Mouse (Mus musculus): Measurements from ENCODE around the gene Fam129b. TPM values are rescaled to one million over a fixed set of nuclear protein-coding genes. Genes with fewer than 3 reads are reported as not detected.
"Not testable (repeated sequence)": the region's sequence is repeated elsewhere in the genome, so short reads cannot be mapped to it uniquely, and the experiment has no call there.

The Fam129b gene
- 10 to 100 TPM; 21.8 to 39.3 (median 32.1) TPM for total RNA-seq (2022)

GRCm38 (mm10) chr2:32875675-32876489 lies at the start of gene Fam129b:
Gene Fam129b (plus strand): TSS chr2:32876114.
- peak in 1 of 2 experiments; percentile 48 for DNase-seq (ENCODE audit: low spot score in 2 of 2)

- no peak for DNase-seq (ENCODE audit: low spot score in 2 of 2)
These were observed 46.8 kb upstream of the Fam129b start for GRCm38 (mm10) chr2:32828979-32829676.

GRCm38 (mm10) chr2:32834496-32834895 lies 41.4 kb upstream of the Fam129b start:
- no peak for DNase-seq (ENCODE audit: low spot score in 2 of 2)

GRCm38 (mm10) chr2:32835588-32835987 lies 40.3 kb upstream of the Fam129b start:
- DNase-seq (ENCODE audit: low spot score in 2 of 2) = no peak

- no peak for DNase-seq (ENCODE audit: low spot score in 2 of 2)
These were observed 37.6 kb upstream of the Fam129b start for GRCm38 (mm10) chr2:32838147-32838884.

- DNase-seq (ENCODE audit: low spot score in 2 of 2) = no peak
These were observed 36.7 kb upstream of the Fam129b start for GRCm38 (mm10) chr2:32839261-32839660.

GRCm38 (mm10) chr2:32841099-32841498 lies 34.8 kb upstream of the Fam129b start:
- no peak for DNase-seq (ENCODE audit: low spot score in 2 of 2)

- no peak for DNase-seq (ENCODE audit: low spot score in 2 of 2)
These were observed 33.4 kb upstream of the Fam129b start for GRCm38 (mm10) chr2:32842558-32842957.

GRCm38 (mm10) chr2:32845572-32846100 lies 30.3 kb upstream of the Fam129b start:
- no peak for DNase-seq (ENCODE audit: low spot score in 2 of 2)

GRCm38 (mm10) chr2:32846101-32846804 lies 29.7 kb upstream of the Fam129b start:
- DNase-seq (ENCODE audit: low spot score in 2 of 2) = peak; percentile 53 to 63

- peak; percentile 71 to 82 for DNase-seq (ENCODE audit: low spot score in 2 of 2)
These were observed 29.0 kb upstream of the Fam129b start, which contains the start of gene Stxbp1 for GRCm38 (mm10) chr2:32846805-32847467. Gene Stxbp1 (minus strand): TSS chr2:32847245.

GRCm38 (mm10) chr2:32847468-32847821 lies 28.5 kb upstream of the Fam129b start:
- no peak for DNase-seq (ENCODE audit: low spot score in 2 of 2)

- peak; percentile 55 to 69 for DNase-seq (ENCODE audit: low spot score in 2 of 2)
These were observed 23.8 kb upstream of the Fam129b start for GRCm38 (mm10) chr2:32852156-32852555.

- DNase-seq (ENCODE audit: low spot score in 2 of 2) = not testable (repeated sequence)
These were observed 22.2 kb upstream of the Fam129b start for GRCm38 (mm10) chr2:32853716-32854115.

GRCm38 (mm10) chr2:32854206-32854605 lies 21.7 kb upstream of the Fam129b start:
- DNase-seq (ENCODE audit: low spot score in 2 of 2) = peak; percentile 77 to 93

- DNase-seq (ENCODE audit: low spot score in 2 of 2) = no peak
These were observed 20.7 kb upstream of the Fam129b start for GRCm38 (mm10) chr2:32855046-32855785.

- no peak for DNase-seq (ENCODE audit: low spot score in 2 of 2)
These were observed 20.0 kb upstream of the Fam129b start for GRCm38 (mm10) chr2:32855790-32856465.

GRCm38 (mm10) chr2:32857584-32857983 lies 18.3 kb upstream of the Fam129b start:
- peak; percentile 64 to 71 for DNase-seq (ENCODE audit: low spot score in 2 of 2)

- no peak for DNase-seq (ENCODE audit: low spot score in 2 of 2)
These were observed 16.8 kb upstream of the Fam129b start for GRCm38 (mm10) chr2:32859010-32859621.
